Mouse (Mus musculus): ENCODE measurements at regions not wholly inside any gene's neighbourhood (a gene's known extent, or its start where the extent isn't known, plus 50 kb on each side); places are given as distances from the start of the nearest gene placed in this dataset.
"Not testable (repeated sequence)": the region's sequence is repeated elsewhere in the genome, so short reads cannot be mapped to it uniquely, and the experiment has no call there.

DNA sequence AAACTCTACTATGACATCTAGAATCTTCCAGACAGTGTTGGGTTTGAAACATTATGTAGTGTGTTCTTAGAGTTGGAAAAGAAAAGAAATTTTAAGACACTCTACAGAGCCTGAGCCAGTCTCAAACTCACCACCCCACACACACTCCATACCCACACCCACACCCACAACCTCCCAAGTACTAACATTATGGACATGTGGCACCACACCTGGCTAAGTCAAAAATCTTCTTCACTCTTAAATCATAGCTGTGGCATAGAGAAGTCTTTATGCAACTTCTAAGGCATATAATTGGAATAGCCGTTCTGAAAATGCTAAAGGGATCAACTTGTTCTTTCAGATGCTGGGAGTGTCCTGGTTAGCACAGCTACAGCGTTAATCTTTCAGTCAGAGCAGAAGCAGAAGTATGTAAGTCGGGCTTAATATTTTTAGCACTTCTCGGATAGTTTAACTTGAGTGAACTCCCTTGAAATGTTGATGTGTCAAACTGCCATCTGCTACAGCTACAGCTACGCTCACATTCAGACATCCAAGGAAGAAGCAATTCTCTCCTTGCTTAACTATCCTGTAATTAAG is 68.6 kb upstream of the Creb1 start:
- DNase-seq (ENCODE audit: low spot score), result no peak

DNA sequence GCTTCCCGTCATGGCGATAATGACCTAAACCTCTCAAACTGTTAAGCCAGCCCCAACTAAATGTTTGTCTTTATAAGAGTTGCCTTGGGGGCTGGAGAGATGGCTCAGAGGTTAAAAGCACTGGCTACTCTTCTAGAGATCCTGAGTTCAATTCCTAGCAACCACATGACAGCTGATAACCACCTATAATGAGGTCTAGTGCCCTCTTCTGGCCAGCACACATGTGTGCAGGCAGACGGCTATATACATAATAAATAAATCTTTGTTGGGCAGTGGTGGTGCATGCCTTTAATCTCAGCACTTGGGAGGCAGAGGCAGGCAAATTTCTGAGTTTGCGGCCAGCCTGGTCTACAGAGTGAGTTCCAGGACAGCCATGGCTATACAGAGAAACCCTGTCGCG is 70.8 kb upstream of the Creb1 start:
- DNase-seq (ENCODE audit: low spot score), result not testable (repeated sequence)

DNA sequence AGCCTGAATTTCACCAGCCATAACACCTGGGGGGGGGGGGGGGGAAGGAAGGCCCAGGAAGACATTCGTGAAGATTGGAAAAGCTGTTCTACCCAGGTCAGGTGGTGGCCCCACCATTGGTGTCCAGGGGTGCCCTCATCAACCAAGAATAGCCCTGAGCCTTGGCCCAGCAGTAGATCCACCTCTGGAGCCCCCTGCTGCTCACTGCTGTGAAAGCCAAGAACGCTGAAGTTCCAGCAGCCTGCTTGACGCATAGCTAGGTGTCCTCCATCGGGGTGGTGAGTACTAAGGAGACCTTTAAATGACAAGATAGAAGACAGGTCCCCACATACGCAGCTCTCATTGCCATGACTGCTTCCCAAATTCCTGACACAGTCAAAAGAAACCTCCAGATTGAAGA is 74.6 kb upstream of the Creb1 start:
- no peak for DNase-seq (ENCODE audit: low spot score)

DNA sequence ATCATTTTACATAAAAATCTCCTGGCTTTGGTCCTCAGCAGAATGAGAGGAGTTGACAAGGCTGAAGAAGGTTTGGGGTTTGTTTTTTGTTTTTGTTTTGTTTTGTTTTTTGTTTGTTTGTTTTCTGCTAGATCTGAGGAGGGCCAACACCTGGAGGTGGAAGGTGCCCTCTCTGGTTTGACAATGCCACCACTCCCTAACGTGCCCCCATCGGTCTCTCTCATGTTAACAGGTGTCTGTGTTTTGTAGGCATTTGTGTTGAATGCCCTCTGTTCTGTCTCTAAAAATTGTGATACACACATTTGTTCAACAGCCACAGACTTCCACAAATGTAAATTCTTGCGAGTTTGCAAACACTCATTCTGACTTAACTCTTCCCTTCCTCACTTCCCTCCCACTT is 83.3 kb upstream of the Creb1 start:
- DNase-seq (ENCODE audit: low spot score), result no peak

DNA sequence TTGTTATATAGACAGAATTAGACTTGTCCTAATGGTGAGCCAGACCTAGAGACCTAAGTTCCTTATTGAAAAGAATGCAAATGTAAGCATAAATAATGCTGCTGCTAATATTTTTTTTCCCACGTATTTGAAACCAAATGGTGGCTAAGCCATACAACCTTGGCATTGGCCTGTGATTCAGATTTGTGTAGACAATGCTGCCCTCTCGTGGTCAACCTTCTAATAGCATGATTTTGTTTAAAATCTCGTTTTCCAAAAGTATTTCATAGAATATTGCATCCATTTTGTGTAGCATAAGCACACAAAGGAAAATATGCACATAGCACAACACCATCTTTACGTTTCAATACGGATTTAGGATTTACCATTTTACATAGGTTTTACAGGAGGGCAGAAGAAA is 84.4 kb upstream of the Creb1 start:
- peak; percentile 88 for DNase-seq (ENCODE audit: low spot score)

DNA sequence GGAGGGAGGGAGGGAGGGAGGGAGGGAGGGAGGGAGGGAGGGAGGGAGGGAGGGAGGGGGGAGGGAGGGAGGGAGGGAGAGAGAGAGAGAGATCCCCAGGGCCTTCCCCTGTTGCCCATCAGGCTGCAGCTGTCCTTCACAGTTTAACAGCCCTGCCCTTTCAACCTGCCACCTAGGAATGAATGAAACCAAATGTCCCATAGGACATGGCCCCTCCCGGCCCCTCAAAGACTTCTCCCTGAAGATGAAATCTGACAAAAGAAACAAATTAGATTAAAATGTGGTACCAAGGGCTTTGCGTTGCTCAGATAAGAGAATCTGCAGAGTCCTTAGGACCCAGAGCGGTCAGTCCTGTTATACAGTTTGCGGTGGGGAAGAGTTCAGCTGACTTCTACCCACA is 86.0 kb upstream of the Creb1 start:
- peak; percentile 36 for DNase-seq (ENCODE audit: low spot score)

DNA sequence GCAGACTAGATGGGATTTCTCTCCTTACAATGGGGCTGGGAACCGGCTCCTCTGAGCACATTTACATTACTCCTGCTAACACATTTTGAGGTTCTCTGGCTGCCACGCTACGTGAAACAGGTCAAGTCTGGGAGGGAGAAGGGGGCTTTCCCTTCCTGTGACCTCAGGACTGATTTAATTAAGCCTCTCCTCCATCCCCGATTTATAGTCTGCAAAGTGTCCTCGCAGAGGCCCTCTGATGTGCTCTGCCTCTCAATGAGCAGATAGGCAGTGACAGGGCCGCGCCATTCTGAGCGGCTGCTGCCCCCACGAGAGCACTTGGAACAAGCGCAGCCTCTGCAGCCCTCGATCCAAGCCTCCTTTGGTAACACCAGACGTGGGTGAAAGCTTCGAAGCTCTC is 86.5 kb upstream of the Creb1 start:
- DNase-seq (ENCODE audit: low spot score), result peak; percentile 92

DNA sequence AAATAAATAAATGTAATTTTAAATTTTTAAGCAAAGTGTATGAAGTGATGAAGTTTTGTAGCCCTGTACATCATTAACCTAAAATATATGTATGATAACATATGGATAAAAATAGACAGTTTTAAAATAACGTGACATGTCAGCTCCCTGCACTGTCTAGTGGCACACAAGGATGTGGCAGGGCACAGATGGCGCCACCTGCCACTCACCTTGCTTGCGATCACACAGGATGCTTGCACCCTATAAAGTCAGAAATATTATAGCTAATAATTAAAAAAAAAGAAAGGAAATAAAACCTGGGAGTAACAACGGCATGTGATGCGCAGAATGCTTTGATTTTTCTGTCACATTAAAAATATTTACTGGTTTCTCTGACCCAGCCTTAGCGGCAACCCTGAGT is 89.0 kb upstream of the Creb1 start:
- no peak for DNase-seq (ENCODE audit: low spot score)

DNA sequence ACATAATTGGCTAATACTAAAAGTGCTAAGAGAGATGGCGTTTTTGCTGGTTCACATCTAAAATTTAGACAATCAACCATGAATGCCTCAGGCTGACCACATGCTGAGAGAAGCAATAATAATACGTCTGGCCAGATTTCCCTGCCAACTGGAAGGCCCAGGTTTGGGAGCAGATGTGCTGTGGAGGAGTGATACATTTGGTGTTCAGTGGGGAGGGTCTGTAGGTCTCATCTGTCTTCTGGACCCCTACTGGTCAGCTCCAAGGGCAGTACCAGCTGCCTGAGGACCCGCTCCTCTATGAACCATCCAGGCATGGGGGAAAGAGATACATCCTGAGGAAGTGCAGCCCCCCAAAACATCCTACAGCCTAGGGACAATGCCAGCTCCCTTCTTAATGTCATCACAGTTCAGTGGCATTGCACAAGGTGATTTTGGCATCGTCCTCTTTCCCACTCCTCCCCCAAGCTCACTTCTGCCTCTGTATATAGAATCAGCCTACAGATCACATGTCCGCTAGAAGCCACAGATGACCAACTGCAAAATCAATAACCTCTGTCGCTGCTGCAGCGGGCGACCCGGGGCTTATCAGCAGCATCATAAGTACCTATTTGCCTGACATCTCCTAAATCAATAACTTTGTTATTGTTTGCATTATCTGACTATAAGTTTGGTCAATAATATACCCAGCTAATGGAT is 90.1 kb upstream of the Creb1 start:
- no peak for DNase-seq (ENCODE audit: low spot score)

DNA sequence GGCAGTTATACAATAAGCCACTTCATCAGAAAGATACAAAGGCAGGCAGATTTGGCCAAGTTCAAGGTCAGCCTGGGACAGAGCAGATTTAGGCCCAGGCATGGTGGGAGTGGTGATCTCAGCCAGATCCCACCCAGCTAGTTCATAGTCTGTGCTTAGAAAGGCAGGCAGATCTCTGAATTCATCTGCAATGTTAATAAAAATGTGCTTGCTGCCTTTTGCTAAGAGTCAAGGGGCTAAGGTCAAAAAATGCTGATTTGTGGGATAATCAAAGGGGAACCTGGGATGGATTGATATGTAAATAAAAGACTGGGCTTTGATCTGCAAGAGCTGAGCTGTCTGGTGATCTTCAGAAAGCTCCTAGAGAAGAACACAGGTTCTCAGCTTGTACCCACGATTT is 109.2 kb upstream of the Creb1 start:
- no peak for DNase-seq (ENCODE audit: low spot score)

DNA sequence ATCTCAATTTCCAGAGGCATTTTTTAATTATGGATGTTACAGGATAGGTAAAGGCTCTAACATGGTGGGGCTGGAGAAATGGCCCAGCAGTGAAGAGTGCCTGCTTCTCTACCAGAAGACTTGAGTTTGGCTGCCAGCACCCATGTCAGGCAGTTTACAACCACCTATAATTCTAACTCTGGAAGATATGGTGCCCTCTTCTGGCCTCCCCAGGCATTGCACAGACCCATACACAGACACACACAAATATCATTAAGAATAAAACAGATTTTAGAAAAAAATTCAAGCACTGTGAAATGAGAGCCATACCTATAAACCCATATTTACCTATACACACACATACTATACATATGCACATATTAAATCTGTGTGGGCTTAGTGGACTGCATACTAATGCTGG is 113.9 kb upstream of the Creb1 start:
- DNase-seq (ENCODE audit: low spot score), result no peak

DNA sequence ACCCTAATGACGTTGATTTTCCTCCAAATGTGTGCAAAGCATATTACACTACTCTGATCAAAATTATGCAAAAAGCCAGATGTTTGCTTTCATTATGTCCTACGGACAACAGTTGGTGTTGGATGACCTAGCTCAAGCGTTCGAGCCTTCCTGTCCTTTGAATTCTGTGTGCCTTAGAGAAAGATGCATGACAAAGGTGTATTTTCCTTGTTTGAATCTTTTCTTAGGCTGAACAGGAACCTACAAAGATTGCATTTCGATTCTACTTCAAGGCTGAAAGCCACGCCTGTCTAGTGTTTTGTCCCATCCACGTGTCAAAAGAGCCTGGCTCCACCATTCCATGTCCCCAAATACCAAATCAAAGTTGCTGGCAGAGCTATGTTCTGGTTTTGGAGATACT is 116.5 kb upstream of the Creb1 start:
- DNase-seq (ENCODE audit: low spot score), result no peak

DNA sequence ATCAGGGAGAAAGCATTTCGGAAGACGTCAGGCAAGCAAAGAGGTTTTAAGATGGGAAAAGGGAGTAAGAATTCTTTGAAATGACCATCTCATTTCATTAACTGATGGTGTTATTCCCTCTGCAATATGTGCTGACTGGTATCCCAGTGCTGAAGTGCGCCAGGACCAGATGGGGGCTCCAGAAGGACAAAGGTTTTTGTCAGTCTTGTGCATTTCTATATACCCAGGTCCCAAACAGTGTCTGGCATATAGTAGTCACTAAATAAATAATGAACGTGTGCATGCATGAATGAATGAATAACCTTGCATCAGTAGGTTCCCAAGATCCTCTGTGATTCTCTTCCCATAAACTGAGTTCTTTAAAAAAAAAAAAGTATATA is 119.3 kb upstream of the Creb1 start:
- DNase-seq (ENCODE audit: low spot score), result no peak

DNA sequence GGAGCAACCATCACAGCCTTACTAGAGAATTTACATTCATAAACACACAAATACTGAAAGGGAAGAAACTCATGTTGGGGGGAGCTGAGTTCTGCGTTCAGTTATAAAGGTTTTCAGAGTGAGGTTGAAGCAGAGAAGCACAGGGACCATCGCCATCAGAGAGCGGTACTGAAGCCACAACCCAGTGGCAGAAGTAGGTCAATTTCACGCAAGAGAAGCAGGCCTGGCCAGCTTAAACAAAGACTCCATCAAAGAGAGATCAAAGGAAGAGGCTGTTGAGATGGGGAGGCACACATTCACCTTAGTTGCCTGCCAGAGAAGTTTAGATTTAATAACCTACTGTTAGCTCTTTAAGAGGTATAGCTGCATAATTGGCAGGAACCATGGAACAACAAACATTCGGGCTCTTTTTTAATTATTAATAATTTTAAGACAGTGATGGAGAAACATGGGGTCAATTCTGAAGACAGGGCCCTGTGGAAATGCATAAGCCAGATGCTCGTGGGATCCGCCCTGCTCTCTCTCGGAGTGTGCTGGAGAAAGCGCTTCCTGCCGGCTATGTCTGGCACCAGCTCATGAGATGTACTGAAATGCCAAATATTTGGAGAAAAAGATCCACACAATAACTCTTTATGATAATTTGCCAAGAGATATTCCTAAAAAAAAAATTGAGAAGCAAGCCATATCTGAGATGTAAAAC is 119.8 kb upstream of the Creb1 start:
- no peak for DNase-seq (ENCODE audit: low spot score)

DNA sequence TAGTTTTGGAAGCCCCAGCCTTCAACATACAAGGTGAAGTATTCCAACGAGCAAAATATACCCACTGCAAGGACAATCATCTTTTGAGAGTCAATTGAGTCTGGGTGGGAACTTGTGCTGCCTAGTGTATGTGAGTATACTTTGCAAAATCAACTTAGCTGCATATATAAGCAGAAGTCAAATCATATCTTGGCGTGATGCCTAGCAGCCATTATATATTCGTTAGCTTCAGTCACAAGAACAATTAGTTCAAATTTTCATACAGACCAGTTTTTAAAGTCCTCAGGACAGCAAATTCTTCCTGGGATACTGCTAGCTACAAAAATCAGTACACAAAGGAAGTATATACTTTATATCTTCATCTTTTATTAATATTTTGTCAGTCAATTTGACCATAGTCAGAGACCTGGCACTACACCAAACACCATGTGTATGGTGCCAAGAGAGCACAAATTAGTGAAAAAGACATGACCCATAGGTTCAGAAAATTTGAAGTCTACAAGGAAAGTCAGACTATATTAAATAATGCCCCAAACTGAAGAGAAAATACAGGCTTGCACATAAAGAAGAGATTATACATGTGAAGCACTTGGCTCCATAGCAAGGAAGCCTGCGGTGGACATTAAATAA is 120.5 kb upstream of the Creb1 start:
- no peak for DNase-seq (ENCODE audit: low spot score)

DNA sequence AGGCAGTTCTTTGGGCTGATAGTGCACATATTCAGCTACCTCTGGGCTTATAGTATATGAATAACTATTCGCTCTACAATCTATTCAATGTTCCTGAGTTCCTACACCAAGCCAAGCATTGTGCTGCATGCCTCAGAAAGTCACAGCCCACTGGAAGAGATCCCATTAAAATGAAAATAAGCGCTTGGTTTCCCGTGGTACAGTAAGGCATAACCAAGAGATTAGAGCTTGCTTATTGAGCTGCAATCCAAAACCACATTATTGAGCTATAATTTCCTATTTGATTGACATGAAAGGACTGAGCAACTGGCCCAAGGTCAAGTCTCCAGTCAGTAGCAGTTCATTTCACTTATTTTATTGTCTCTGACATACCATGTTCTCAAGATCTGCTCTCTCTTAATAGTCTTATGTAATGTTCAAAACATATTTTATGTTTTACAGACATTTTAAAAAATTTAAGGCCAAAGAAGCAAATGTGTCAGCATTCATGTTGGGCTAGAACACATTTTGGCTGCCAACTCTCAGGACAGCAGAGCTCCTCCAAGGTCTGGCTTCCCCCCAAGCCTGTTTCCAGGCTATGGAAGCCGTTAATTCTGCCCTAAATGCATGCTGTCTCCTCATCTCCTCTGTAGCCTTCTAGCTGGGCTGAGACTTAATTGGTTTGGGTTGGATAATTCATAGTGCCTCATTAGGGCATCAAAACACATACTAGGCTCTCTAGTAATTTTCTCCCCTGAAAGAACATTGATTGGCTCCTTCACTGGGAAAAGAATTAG is 123.5 kb upstream of the Creb1 start:
- DNase-seq (ENCODE audit: low spot score), result no peak

DNA sequence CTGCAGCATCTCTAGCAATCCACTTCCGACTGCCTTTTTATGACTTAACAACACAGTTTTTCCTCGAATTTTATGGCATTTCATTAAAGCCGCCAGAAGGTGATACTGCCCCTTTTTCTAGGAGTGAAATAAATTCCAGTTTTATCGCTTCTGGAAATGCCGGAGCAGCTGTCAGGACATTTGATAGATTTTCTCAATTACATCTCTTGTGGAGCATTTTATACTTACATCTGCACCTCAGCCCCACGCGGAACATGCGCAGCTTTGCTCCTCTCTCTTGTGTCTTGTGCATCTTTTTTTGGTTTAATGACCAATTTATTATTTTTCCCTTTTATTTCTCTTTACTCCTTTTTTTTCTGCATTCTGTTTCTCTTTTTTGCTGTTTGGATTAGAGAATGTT is 140.9 kb upstream of the Creb1 start:
- no peak for DNase-seq (ENCODE audit: low spot score)

DNA sequence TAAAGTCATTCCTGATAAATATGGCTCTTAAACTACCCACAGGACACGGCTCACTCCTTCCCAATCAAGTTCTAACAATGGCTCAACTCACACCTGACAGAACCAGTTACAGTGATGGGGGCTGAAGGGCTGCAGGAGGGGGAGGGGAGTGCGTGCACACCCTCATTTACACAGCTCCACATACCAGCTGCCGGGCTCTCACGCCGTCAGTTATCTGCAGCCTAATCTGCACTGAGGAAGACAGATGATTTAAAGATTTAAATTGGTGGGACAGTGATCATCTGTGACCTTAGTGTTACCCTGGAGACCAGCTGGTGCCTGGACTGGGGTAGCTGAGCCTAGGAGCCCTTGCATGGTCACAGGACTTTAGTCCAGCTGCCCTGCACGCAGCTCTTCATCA is 151.2 kb upstream of the Creb1 start:
- peak; percentile 61 for DNase-seq (ENCODE audit: low spot score)

DNA sequence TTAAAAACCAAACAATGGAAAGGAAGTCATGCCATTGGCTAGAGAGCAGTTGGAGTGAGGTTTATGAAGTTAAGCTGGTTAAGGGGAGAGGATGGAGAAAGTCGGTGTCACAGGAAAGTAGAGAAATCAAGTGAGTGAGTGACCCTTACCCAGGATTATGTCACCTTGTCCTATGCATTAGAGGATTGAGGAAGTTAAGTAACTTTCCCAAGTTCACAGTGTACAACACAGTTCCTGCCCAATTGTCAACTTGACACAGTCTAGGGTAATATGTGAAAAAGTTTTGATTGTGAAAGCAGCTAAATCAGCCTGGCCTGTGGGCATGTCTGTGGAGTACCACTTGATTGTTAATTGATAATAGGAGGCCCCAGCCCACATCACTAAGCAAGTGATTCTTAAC is 156.0 kb upstream of the Creb1 start:
- not testable (repeated sequence) for DNase-seq (ENCODE audit: low spot score)

DNA sequence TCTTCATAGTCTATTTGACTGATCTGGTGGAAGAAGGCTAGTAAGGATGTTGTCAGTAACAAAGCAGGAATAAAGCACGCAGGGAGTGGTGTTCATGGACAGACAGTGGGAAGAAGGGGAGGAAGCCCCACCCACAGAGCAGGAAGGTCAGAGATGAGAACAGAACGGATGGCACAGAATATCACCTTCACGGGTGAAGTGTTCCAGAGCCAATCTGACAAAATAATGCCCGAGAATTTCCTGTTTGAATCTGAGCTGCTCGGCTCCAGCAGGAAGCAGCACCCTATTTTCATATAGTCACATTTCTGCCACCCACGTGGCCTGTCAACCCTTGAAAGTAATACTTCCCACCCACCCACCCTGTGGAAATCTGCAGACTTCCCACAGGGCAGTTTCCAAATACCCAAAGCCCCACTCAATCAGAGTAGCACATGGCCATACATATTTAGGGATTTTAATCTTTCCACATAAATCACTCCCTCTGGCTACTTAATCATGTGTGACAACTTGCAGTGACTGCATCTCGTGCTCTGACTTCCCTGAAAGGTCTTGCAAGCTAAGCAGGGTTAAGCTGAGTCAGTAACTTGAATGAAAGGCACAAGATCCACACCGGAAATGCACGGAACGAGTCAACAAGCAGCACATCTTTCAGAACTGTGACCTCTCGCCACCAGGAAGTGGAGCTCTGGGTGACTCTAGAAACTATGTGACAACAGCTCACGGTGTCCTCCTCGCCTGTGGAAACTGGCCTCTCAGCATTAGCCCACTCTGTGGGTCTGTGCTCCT is 158.0 kb upstream of the Creb1 start:
- DNase-seq (ENCODE audit: low spot score), result no peak

DNA sequence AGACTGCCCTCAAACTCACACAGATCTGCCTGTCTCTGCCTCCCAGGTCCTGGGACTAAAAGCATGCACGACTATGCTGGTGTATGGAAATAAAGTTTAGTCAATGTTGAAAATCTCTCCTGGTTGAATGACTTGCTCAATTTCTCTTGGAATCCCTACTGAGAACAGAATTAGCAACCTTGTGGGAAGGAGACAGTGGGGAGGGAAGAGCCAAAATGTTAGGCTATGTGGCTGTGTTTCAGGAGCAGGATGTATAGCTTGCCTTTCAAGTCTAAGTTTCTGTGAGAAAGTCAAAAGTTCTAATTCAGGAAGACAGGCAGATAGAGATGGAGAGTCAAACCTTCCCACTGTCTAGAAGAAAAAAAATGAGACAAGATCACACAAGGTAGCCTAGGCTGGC is 168.3 kb upstream of the Creb1 start:
- no peak for DNase-seq (ENCODE audit: low spot score)
